ENCODE assay signal across 8 mouse cellular contexts in the genomic region with DNA sequence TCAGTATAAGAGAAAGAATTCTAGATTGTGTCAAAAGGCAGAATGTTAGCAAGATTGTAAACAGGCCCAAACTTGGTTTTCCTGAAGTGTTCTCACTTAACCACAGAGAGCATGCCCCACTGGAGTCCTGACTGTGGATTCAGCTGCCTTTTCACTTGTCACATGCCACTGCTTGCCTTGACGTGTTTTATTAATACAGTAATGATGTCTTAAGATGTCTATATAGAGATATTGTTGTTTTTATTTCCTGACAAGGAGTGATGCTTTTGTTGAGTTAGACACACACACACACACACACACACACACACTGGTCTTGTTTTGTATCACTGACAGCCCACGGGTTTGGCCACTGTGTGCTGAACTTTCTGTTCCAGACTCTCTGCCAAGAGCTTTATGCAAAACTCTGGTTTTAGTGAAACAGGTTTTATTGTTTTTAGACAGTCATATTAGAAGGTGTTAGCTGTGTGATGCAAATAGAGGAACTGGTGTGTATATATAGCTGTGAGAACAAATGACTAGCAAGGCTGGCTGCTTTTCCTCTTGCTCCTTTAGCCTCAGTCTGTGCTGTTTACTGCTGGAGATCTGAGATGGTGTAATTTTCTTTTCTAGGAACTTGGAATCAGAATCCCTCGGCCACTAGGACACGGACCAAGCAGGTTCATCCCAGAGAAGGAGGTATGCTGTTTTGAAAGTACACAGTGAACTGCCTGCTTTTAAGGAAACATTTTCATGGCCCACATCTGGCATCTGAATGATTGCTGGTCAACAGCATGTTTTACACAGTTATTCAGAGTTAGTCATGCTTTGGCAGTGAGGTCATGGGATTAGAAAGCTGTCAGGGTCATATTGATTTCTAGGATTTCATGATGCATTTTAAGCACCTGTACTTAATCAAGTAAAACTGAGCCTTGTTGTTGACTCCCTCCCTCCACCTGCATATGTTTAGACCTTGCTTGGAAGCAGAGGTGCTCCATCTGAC.
A peak's percentile ranks its signal among the peaks of the same experiment; 100 is the strongest.
DNase-seq lines count a peak whose midpoint lies in the region; ATAC-seq lines count a peak whose summit lies in the region.

No protein-coding gene starts in this region.

- no peak overlapping the region for H3K4me3 ChIP-seq in neural tube, embryonic 13.5 days
- H3K4me3 ChIP-seq in neural tube, embryonic 15.5 days (replicated peaks): no peak overlapping the region
- H3K4me3 ChIP-seq in heart, embryonic 11.5 days (ENCODE audit: low read depth, low read length): no peak overlapping the region
- H3K4me3 ChIP-seq in lung, embryonic 16.5 days (ENCODE audit: low read length): no peak overlapping the region
- no peak overlapping the region for H3K4me3 ChIP-seq in forebrain, embryonic 10.5 days

- H3K27ac ChIP-seq in neural tube, embryonic 13.5 days (replicated peaks): 0 out of 2 replicates have a peak overlapping the region, but pooled peaks have one; percentile 15
- no peak overlapping the region; the same call in 1 of the 2 replicates for H3K27ac ChIP-seq in neural tube, embryonic 15.5 days (replicated peaks)
- peak overlapping the region; percentile 35; the same call in 1 of the 2 replicates for H3K27ac ChIP-seq in heart, embryonic 11.5 days (ENCODE audit: low read depth, low read length)
- H3K27ac ChIP-seq in lung, embryonic 16.5 days (ENCODE audit: low read length): no peak overlapping the region; the same call in 1 of the 2 replicates
- no peak overlapping the region for H3K27ac ChIP-seq in forebrain, embryonic 10.5 days

- no peaks in the 10 kb centered on the region for H3K9me3 ChIP-seq in neural tube, embryonic 13.5 days
- H3K9me3 ChIP-seq in neural tube, embryonic 15.5 days (replicated peaks): no peaks in the 10 kb centered on the region
- no peaks in the 10 kb centered on the region for H3K9me3 ChIP-seq in heart, embryonic 11.5 days (replicated peaks; ENCODE audit: control insufficient read depth, low read length)
- no peaks in the 10 kb centered on the region for H3K9me3 ChIP-seq in lung, embryonic 16.5 days (ENCODE audit: control insufficient read depth, low read length)
- no peaks in the 10 kb centered on the region for H3K9me3 ChIP-seq in forebrain, embryonic 10.5 days

- peak; percentile 61 for DNase-seq in adrenal gland, adult 2 months
- DNase-seq in adrenal gland, adult 18-20 months (ENCODE audit: low spot score in 2 of 2): no peak
- no peak for DNase-seq in forebrain, embryonic 10.5 days (ENCODE audit: extremely low spot score, low spot score)
- DNase-seq in thymus, postnatal 14 days: no peak

- H3K4me1 ChIP-seq in neural tube, embryonic 13.5 days (replicated peaks): peaks cover 29% of the 10 kb centered on the region
- H3K4me1 ChIP-seq in neural tube, embryonic 15.5 days: peaks cover 22% of the 10 kb centered on the region
- peaks cover 14% of the 10 kb centered on the region for H3K4me1 ChIP-seq in heart, embryonic 11.5 days (ENCODE audit: control insufficient read depth, insufficient read depth, low read length)
- H3K4me1 ChIP-seq in lung, embryonic 16.5 days (replicated peaks; ENCODE audit: control insufficient read depth, insufficient read depth, low read length): peaks cover 11% of the 10 kb centered on the region
- H3K4me1 ChIP-seq in forebrain, embryonic 10.5 days: peaks cover 11% of the 10 kb centered on the region

- no peak overlapping the region for H3K4me2 ChIP-seq in neural tube, embryonic 13.5 days
- H3K4me2 ChIP-seq in neural tube, embryonic 15.5 days: no peak overlapping the region
- no peak overlapping the region for H3K4me2 ChIP-seq in heart, embryonic 11.5 days
- no peak overlapping the region for H3K4me2 ChIP-seq in lung, embryonic 16.5 days (ENCODE audit: low read depth, low read length)

- H3K36me3 ChIP-seq in neural tube, embryonic 13.5 days: peaks cover 18% of the 10 kb centered on the region
- peaks cover 13% of the 10 kb centered on the region for H3K36me3 ChIP-seq in neural tube, embryonic 15.5 days
- H3K36me3 ChIP-seq in heart, embryonic 11.5 days (ENCODE audit: control insufficient read depth, insufficient read depth, low read length): peaks cover 6% of the 10 kb centered on the region; the same call in 1 of the 2 replicates
- peaks cover 8% of the 10 kb centered on the region for H3K36me3 ChIP-seq in lung, embryonic 16.5 days (ENCODE audit: control insufficient read depth, insufficient read depth, low read length)
- H3K36me3 ChIP-seq in forebrain, embryonic 10.5 days (replicated peaks): peaks cover 8% of the 10 kb centered on the region

- WGBS in neural tube, embryonic 13.5 days: 68% methylated on average over 4 of the region's 4 CpGs
- 57% methylated on average over 4 of the region's 4 CpGs for WGBS in neural tube, embryonic 15.5 days
- 54% methylated on average over 4 of the region's 4 CpGs for WGBS in heart, embryonic 11.5 days (ENCODE audit: insufficient replicate concordance)
- WGBS in lung, embryonic 16.5 days: 38% methylated on average over 4 of the region's 4 CpGs
- WGBS in forebrain, embryonic 10.5 days: 68% methylated on average over 4 of the region's 4 CpGs

- no peak overlapping the region for H3K9ac ChIP-seq in neural tube, embryonic 13.5 days
- no peak overlapping the region for H3K9ac ChIP-seq in neural tube, embryonic 15.5 days (replicated peaks)
- peak overlapping the region; percentile 54; the same call in 1 of the 2 replicates for H3K9ac ChIP-seq in heart, embryonic 11.5 days (ENCODE audit: low read depth, low read length)
- no peak overlapping the region; the same call in 1 of the 2 replicates for H3K9ac ChIP-seq in lung, embryonic 16.5 days (ENCODE audit: low read length)

- ATAC-seq in neural tube, embryonic 13.5 days (ENCODE audit: low read depth): no peak
- no peak for ATAC-seq in neural tube, embryonic 15.5 days (ENCODE audit: low FRiP score)
- no peak for ATAC-seq in heart, embryonic 11.5 days (replicated peaks; ENCODE audit: insufficient number of reproducible peaks, low FRiP score, low TSS enrichment)
- peak; percentile 36; the same call in 1 of the 2 replicates for ATAC-seq in lung, embryonic 16.5 days (ENCODE audit: low read depth)

- no peaks in the 10 kb centered on the region for H3K27me3 ChIP-seq in neural tube, embryonic 13.5 days
- H3K27me3 ChIP-seq in neural tube, embryonic 15.5 days (replicated peaks): no peaks in the 10 kb centered on the region
- H3K27me3 ChIP-seq in heart, embryonic 11.5 days (ENCODE audit: control insufficient read depth, insufficient read depth, low read length): no peaks in the 10 kb centered on the region
- H3K27me3 ChIP-seq in lung, embryonic 16.5 days (ENCODE audit: control insufficient read depth, insufficient read depth, low read depth, low read length): no peaks in the 10 kb centered on the region
- H3K27me3 ChIP-seq in forebrain, embryonic 10.5 days (ENCODE audit: poor library complexity, severe bottlenecking): no peaks in the 10 kb centered on the region

Comparison
In these comparisons a context has a peak if more than half of its experiments do, and no peak if none do; other contexts are left out.
1. H3K27ac ChIP-seq: peak in neural tube, embryonic 13.5 days (single experiment) and heart, embryonic 11.5 days (single experiment); none in neural tube, embryonic 15.5 days (single experiment), lung, embryonic 16.5 days (single experiment) and forebrain, embryonic 10.5 days (single experiment).